8 mouse cellular contexts compared by ENCODE assay signal in genomic region chr19:27429745-27430251, GRCm38 (mm10). TPM values are rescaled to one million over a fixed set of nuclear protein-coding genes. Genes with fewer than 3 reads are reported as not detected.
DNase-seq lines count a peak whose midpoint lies in the region; ATAC-seq and TF ChIP-seq lines count a peak whose summit lies in the region.

Pum3 (minus strand) TSS chr19:27429825.

- H3K9me3 ChIP-seq in CH12.LX (replicated peaks; ENCODE audit: low read length) = no peaks in the 10 kb centered on the region
- H3K9me3 ChIP-seq in forebrain, embryonic 11.5 days (ENCODE audit: control insufficient read depth, low read length) = no peaks in the 10 kb centered on the region
- no peaks in the 10 kb centered on the region for H3K9me3 ChIP-seq in heart, embryonic 16.5 days (replicated peaks; ENCODE audit: control insufficient read depth, low read length)
- no peaks in the 10 kb centered on the region for H3K9me3 ChIP-seq in liver, embryonic 15.5 days (replicated peaks)
- H3K9me3 ChIP-seq in neural tube, embryonic 12.5 days = no peaks in the 10 kb centered on the region

- ATAC-seq in forebrain, embryonic 11.5 days (replicated peaks; ENCODE audit: low FRiP score) = peak; percentile 97
- peak; percentile 97 for ATAC-seq in heart, embryonic 16.5 days (replicated peaks; ENCODE audit: extremely low read depth, insufficient read depth, low FRiP score)
- ATAC-seq in liver, embryonic 15.5 days (ENCODE audit: insufficient read depth) = peak; percentile 97
- peak; percentile 98 for ATAC-seq in neural tube, embryonic 12.5 days (ENCODE audit: low FRiP score, low read depth)

- H3K4me3 ChIP-seq in CH12.LX (replicated peaks in 1 of 3; ENCODE audit: low read depth in 2 of 3, low read length in 2 of 3, poor library complexity in 1 of 3) = peak within 1 kb of the TSS; percentile 80 to 89 (median 83)
- peak within 1 kb of the TSS; percentile 90 for H3K4me3 ChIP-seq in forebrain, embryonic 11.5 days (ENCODE audit: low read depth, low read length)
- peak within 1 kb of the TSS; percentile 98 for H3K4me3 ChIP-seq in heart, embryonic 16.5 days (ENCODE audit: low read length)
- H3K4me3 ChIP-seq in liver, embryonic 15.5 days (replicated peaks) = peak within 1 kb of the TSS; percentile 92
- H3K4me3 ChIP-seq in neural tube, embryonic 12.5 days = peak within 1 kb of the TSS; percentile 78

- WGBS in forebrain, embryonic 11.5 days = under 1% methylated on average over 40 of the region's 40 CpGs
- under 1% methylated on average over 40 of the region's 40 CpGs for WGBS in heart, embryonic 16.5 days
- WGBS in liver, embryonic 15.5 days (ENCODE audit: insufficient replicate concordance) = under 1% methylated on average over 40 of the region's 40 CpGs
- under 1% methylated on average over 40 of the region's 40 CpGs for WGBS in neural tube, embryonic 12.5 days

- no peak for TF ChIP-seq EP300 in CH12.LX (IDR thresholded peaks at IDR 0.05; ENCODE audit: low read length)

- H3K9ac ChIP-seq in CH12.LX (ENCODE audit: insufficient read depth, low read depth) = peak within 1 kb of the TSS; percentile 99
- peak within 1 kb of the TSS; percentile 80 for H3K9ac ChIP-seq in forebrain, embryonic 11.5 days (ENCODE audit: low read length)
- peak within 1 kb of the TSS; percentile 92 for H3K9ac ChIP-seq in heart, embryonic 16.5 days (ENCODE audit: low read length)
- peak within 1 kb of the TSS; percentile 64 for H3K9ac ChIP-seq in liver, embryonic 15.5 days
- H3K9ac ChIP-seq in neural tube, embryonic 12.5 days = peak within 1 kb of the TSS; percentile 73

- DNase-seq in CH12.LX (ENCODE audit: extremely low read depth) = peak; percentile 99
- peak; percentile 97 for DNase-seq in c-Kit-positive CD71-positive TER-119-negative erythroid progenitor cells, embryonic 14.5 days (ENCODE audit: low read depth)
- DNase-seq in forebrain, embryonic 11.5 days (ENCODE audit: low spot score) = peak; percentile 95
- peak; percentile 98 to 99 for DNase-seq in kidney, postnatal 36 days
- DNase-seq in telencephalon, adult 2 months (ENCODE audit: low read depth, low spot score) = peak; percentile 100

- TF ChIP-seq POLR2A in CH12.LX (IDR thresholded peaks at IDR 0.05; ENCODE audit: low read depth, low read length) = peak; percentile 97

- peaks cover 40% of the 10 kb centered on the region for H3K79me2 ChIP-seq in CH12.LX (replicated peaks; ENCODE audit: control insufficient read depth, extremely low read depth, insufficient read depth, poor library complexity, severe bottlenecking)

- H3K27ac ChIP-seq in CH12.LX (ENCODE audit: insufficient read depth, low read depth) = peak within 1 kb of the TSS; percentile 7; the same call in 1 of the 2 replicates
- H3K27ac ChIP-seq in forebrain, embryonic 11.5 days (ENCODE audit: low read depth, low read length) = peak within 1 kb of the TSS; percentile 68; the same call in 1 of the 2 replicates
- H3K27ac ChIP-seq in heart, embryonic 16.5 days (ENCODE audit: low read length) = peak within 1 kb of the TSS; percentile 96
- H3K27ac ChIP-seq in liver, embryonic 15.5 days (replicated peaks) = peak within 1 kb of the TSS; percentile 83
- peak within 1 kb of the TSS; percentile 50; the same call in 1 of the 2 replicates for H3K27ac ChIP-seq in neural tube, embryonic 12.5 days

- in situ Hi-C loops in CH12.LX (cut with MboI; ENCODE audit: low pct_ligation_motif_present, low pct_unique_long_range_greater_than_20kb, low sequenced_read_pairs) = no loop called here

- H3K4me2 ChIP-seq in CH12.LX (ENCODE audit: insufficient read depth, low read depth, poor library complexity, severe bottlenecking) = peak within 1 kb of the TSS; percentile 99
- H3K4me2 ChIP-seq in forebrain, embryonic 11.5 days (ENCODE audit: low read depth, low read length, severe bottlenecking) = peak within 1 kb of the TSS; percentile 88
- H3K4me2 ChIP-seq in heart, embryonic 16.5 days (ENCODE audit: low read depth, low read length) = peak within 1 kb of the TSS; percentile 98
- H3K4me2 ChIP-seq in liver, embryonic 15.5 days = peak within 1 kb of the TSS; percentile 87
- H3K4me2 ChIP-seq in neural tube, embryonic 12.5 days (replicated peaks) = peak within 1 kb of the TSS; percentile 75

- peaks cover 3 to 32% of the 10 kb centered on the region in 2 experiments; a peak in 3 of 4 replicates for H3K4me1 ChIP-seq in CH12.LX (ENCODE audit: control insufficient read depth in 1 of 2, insufficient read depth in 2 of 2)
- H3K4me1 ChIP-seq in forebrain, embryonic 11.5 days (replicated peaks; ENCODE audit: control insufficient read depth, insufficient read depth, low read length) = peaks cover 6% of the 10 kb centered on the region; the same call in 1 of the 2 replicates
- peaks cover 14% of the 10 kb centered on the region for H3K4me1 ChIP-seq in heart, embryonic 16.5 days (ENCODE audit: control insufficient read depth, insufficient read depth, low read length)
- H3K4me1 ChIP-seq in liver, embryonic 15.5 days (replicated peaks) = peaks cover 30% of the 10 kb centered on the region
- peaks cover 16% of the 10 kb centered on the region for H3K4me1 ChIP-seq in neural tube, embryonic 12.5 days

- dilution Hi-C loops in CH12.LX (cut with MboI; ENCODE audit: extremely low pct_ligation_motif_present, extremely low pct_unique_long_range_greater_than_20kb, low sequenced_read_pairs) = no loop called here

- no peak for TF ChIP-seq RAD21 in CH12.LX (IDR thresholded peaks at IDR 0.05; ENCODE audit: low read depth, low read length)

- no peak for TF ChIP-seq CTCF in CH12.LX (conservative IDR thresholded peaks at IDR 0.05 in 1 of 2, IDR thresholded peaks at IDR 0.05 in 1 of 2; ENCODE audit: low read depth in 2 of 2, low read length in 2 of 2)

- H3K27me3 ChIP-seq in CH12.LX (replicated peaks) = no peaks in the 10 kb centered on the region
- H3K27me3 ChIP-seq in forebrain, embryonic 11.5 days (ENCODE audit: control insufficient read depth, insufficient read depth, low read length) = no peaks in the 10 kb centered on the region
- no peaks in the 10 kb centered on the region for H3K27me3 ChIP-seq in heart, embryonic 16.5 days (ENCODE audit: control insufficient read depth, insufficient read depth, low read length)
- no peaks in the 10 kb centered on the region for H3K27me3 ChIP-seq in liver, embryonic 15.5 days
- H3K27me3 ChIP-seq in neural tube, embryonic 12.5 days (replicated peaks) = no peaks in the 10 kb centered on the region

- H3K36me3 ChIP-seq in CH12.LX (replicated peaks in 1 of 2; ENCODE audit: control insufficient read depth in 1 of 2, insufficient read depth in 1 of 2, low read length in 1 of 2) = peaks cover 7 to 22% of the 10 kb centered on the region in 2 experiments
- no peaks in the 10 kb centered on the region; the same call in 1 of the 2 replicates for H3K36me3 ChIP-seq in forebrain, embryonic 11.5 days (ENCODE audit: control insufficient read depth, insufficient read depth, low read length)
- H3K36me3 ChIP-seq in heart, embryonic 16.5 days (ENCODE audit: control insufficient read depth, insufficient read depth) = peaks cover 10% of the 10 kb centered on the region
- H3K36me3 ChIP-seq in liver, embryonic 15.5 days (replicated peaks) = peaks cover 13% of the 10 kb centered on the region
- peaks cover 7% of the 10 kb centered on the region for H3K36me3 ChIP-seq in neural tube, embryonic 12.5 days

TF ChIP-seq in CH12.LX, 34 proteins besides CTCF, POLR2A, EP300 and RAD21 (continues in another document):
- TF ChIP-seq MAX (IDR thresholded peaks at IDR 0.05; ENCODE audit: low read length) = peak; percentile 84
- TF ChIP-seq MXI1 (IDR thresholded peaks at IDR 0.05; ENCODE audit: low read depth, low read length) = peak; percentile 100
- no peak for TF ChIP-seq RCOR1 (conservative IDR thresholded peaks at IDR 0.05; ENCODE audit: low read depth, low read length)
- peak; percentile 93 for TF ChIP-seq TBP (conservative IDR thresholded peaks at IDR 0.05; ENCODE audit: low read depth, low read length)
- peak; percentile 64; the same call in 1 of the 2 replicates for TF ChIP-seq MEF2A (IDR thresholded peaks at IDR 0.05; ENCODE audit: borderline replicate concordance, low read depth, low read length)
- TF ChIP-seq MYC (IDR thresholded peaks at IDR 0.05; ENCODE audit: low read depth, low read length) = peak; percentile 90
- peak; percentile 100 for TF ChIP-seq CHD2 (IDR thresholded peaks at IDR 0.05; ENCODE audit: low read length)
- TF ChIP-seq SIN3A (IDR thresholded peaks at IDR 0.05; ENCODE audit: low read length) = peak; percentile 99
- 0 out of 2 replicates have a peak, but pooled peaks have one; percentile 8 for TF ChIP-seq USF1 (IDR thresholded peaks at IDR 0.05; ENCODE audit: low read depth, low read length)
- TF ChIP-seq POLR2AphosphoS2 (IDR thresholded peaks at IDR 0.05; ENCODE audit: low read depth, low read length) = peak; percentile 88
- TF ChIP-seq IRF4 (IDR thresholded peaks at IDR 0.05; ENCODE audit: low read depth, low read length) = peak; percentile 82; the same call in 1 of the 2 replicates
- TF ChIP-seq ETS1 (conservative IDR thresholded peaks at IDR 0.05; ENCODE audit: low read depth, low read length) = 0 out of 2 replicates have a peak, but pooled peaks have one; percentile 10
- peak; percentile 93 for TF ChIP-seq HCFC1 (IDR thresholded peaks at IDR 0.05; ENCODE audit: low read depth, low read length)
- TF ChIP-seq ELF1 (IDR thresholded peaks at IDR 0.05; ENCODE audit: low read depth, low read length) = peak; percentile 100
- peak; percentile 91 for TF ChIP-seq ZMIZ1 (IDR thresholded peaks at IDR 0.05; ENCODE audit: low read depth, low read length)
- TF ChIP-seq E2F4 (IDR thresholded peaks at IDR 0.05; ENCODE audit: insufficient replicate concordance, low read depth, low read length) = no peak
- peak; percentile 18; the same call in 1 of the 2 replicates for TF ChIP-seq GABPA (IDR thresholded peaks at IDR 0.05; ENCODE audit: insufficient replicate concordance, low read depth, low read length)
- no peak for TF ChIP-seq JUN (IDR thresholded peaks at IDR 0.05; ENCODE audit: insufficient read depth, low read depth, low read length)
- peak; percentile 90; the same call in 1 of the 2 replicates for TF ChIP-seq KAT2A (IDR thresholded peaks at IDR 0.05; ENCODE audit: insufficient replicate concordance, low read length)
- TF ChIP-seq TCF12 (IDR thresholded peaks at IDR 0.05; ENCODE audit: low read depth, low read length) = peak; percentile 66
- TF ChIP-seq MAFK (IDR thresholded peaks at IDR 0.05; ENCODE audit: insufficient replicate concordance, low read length) = no peak

RNA-seq across cellular contexts. Expression of gene Pum3, which starts in this region (rescaled TPM):
- total RNA-seq in CH12.LX (2012; rRNA removed) (54.4 and 71.9 TPM in 2 replicates), CH12.LX (2014; rRNA removed) (83.3 and 95.2 TPM in 2 replicates)
- 210 and 230 TPM in 2 replicates for polyA plus RNA-seq in CH12.LX (2012; ENCODE audit: insufficient read length, low read depth)
- polyA plus RNA-seq in forebrain, embryonic 11.5 days (2014; fragmentation: Nextera tagmentation; extraction: Ambion mirVana) = 77.7 and 93.1 TPM in 2 replicates
- polyA plus RNA-seq in heart, embryonic 16.5 days (2015; fragmentation: Nextera tagmentation; extraction: Ambion mirVana) = 34.7 and 47.8 TPM in 2 replicates
- 23.9 and 32.2 TPM in 2 replicates for polyA plus RNA-seq in liver, embryonic 15.5 days (2015; fragmentation: Nextera tagmentation; extraction: Ambion mirVana)
- 76.1 and 81.2 TPM in 2 replicates for polyA plus RNA-seq in neural tube, embryonic 12.5 days (2016; fragmentation: Nextera tagmentation; extraction: Ambion mirVana)

Comparison
In these comparisons a context has a peak if more than half of its experiments do, and no peak if none do; other contexts are left out.
1. Peak in every context shown above with its lines: DNase-seq, ATAC-seq, H3K4me3 ChIP-seq and H3K27ac ChIP-seq.
2. H3K27ac ChIP-seq: peak in every context shown above with its lines; median percentile 96 in heart, embryonic 16.5 days; 83 in liver, embryonic 15.5 days; 68 in forebrain, embryonic 11.5 days; 50 in neural tube, embryonic 12.5 days; 7 in CH12.LX.